Mouse (Mus musculus) macrophage (primary cell): ENCODE data around the gene B230217C12Rik. TPM values are rescaled to one million over a fixed set of nuclear protein-coding genes. Genes with fewer than 3 reads are reported as not detected.

Experiments used
- H3K27ac ChIP-seq: fragments of 350-480 bp; formaldehyde crosslinking; 2 replicates; pipeline ENCODE4 v1.9.0; 2021
- H3K36me3 ChIP-seq: fragments of 350-480 bp; formaldehyde crosslinking; 2 replicates; pipeline ENCODE4 v1.9.0; 2021; ENCODE audit errors: inconsistent target
- H3K4me3 ChIP-seq: fragments of 350-480 bp; formaldehyde crosslinking; 2 replicates; pipeline ENCODE4 v1.9.0; 2021; ENCODE audit errors: inconsistent target
- H3K79me2 ChIP-seq: fragments of 350-480 bp; formaldehyde crosslinking; 2 replicates; pipeline ENCODE4 v1.9.0; 2021; ENCODE audit errors: inconsistent target
- WGBS: methylation state at CpG from one replicate; pipeline ENCODE4 v1.1.7; 2026; ENCODE audit warnings: inconsistent platforms; ENCODE audit not compliant: missing documents; 5-methylcytosine and 5-hydroxymethylcytosine counted together
- polyA plus RNA-seq: library from polyadenylated mRNA; stranded (reverse); fragments of 250-400 nt; gene quantifications from 3 replicates; pipeline ENCODE4 v1.2.4, GENCODE M21; 2018; ENCODE audit warnings: inconsistent platforms

The B230217C12Rik gene
- polyA plus RNA-seq, 1 experiment from 2014 or later, result 0.72 TPM

DNA sequence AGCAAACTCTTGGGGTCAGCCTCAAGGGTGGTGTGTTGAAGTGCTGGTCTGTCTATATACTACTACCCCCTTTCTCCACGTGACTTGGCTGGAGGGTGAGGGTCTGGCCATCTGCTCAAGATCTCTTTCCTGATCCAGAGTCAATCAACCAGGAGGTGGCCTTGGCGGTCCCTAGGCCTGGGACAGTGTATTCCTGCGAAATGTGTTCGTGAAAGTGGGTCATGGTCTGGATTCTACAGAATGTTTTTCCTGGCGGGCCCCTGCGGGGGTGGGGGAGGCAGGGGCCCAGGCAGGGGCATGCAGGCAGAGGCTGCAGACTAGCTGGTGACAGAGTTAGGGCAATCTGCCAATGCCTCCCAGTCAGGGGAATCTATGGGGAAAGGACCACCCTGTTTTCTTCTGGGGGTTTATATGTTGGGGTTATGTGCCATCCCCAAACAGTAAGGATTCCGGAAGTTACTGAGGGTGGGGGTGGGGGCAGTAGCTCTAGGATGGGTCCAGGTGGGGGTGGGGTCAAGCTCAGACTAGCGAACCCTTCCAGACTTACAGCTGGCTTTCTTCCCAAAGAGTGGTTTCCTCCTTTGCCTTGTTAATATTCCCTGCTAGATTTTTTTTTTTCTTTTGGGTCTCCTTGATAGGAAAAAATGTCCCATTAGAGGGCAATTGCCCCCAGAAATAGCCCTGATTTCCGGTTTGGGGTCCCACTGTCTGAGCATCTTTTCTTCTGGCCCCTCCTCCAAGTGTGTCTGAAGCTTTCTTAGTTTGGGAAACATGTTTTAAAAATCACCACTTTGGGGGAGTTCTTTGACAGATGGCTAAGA lies 35.5 kb upstream of the B230217C12Rik start:
- H3K36me3 ChIP-seq, result peaks cover 23% of the 10 kb centered on the region; the same call in 1 of the 2 replicates
- WGBS, result 58% methylated on average over 9 of the region's 9 CpGs
- H3K27ac ChIP-seq, result no peak overlapping the region
- peaks cover 99% of the 10 kb centered on the region for H3K79me2 ChIP-seq
- no peak overlapping the region for H3K4me3 ChIP-seq

DNA sequence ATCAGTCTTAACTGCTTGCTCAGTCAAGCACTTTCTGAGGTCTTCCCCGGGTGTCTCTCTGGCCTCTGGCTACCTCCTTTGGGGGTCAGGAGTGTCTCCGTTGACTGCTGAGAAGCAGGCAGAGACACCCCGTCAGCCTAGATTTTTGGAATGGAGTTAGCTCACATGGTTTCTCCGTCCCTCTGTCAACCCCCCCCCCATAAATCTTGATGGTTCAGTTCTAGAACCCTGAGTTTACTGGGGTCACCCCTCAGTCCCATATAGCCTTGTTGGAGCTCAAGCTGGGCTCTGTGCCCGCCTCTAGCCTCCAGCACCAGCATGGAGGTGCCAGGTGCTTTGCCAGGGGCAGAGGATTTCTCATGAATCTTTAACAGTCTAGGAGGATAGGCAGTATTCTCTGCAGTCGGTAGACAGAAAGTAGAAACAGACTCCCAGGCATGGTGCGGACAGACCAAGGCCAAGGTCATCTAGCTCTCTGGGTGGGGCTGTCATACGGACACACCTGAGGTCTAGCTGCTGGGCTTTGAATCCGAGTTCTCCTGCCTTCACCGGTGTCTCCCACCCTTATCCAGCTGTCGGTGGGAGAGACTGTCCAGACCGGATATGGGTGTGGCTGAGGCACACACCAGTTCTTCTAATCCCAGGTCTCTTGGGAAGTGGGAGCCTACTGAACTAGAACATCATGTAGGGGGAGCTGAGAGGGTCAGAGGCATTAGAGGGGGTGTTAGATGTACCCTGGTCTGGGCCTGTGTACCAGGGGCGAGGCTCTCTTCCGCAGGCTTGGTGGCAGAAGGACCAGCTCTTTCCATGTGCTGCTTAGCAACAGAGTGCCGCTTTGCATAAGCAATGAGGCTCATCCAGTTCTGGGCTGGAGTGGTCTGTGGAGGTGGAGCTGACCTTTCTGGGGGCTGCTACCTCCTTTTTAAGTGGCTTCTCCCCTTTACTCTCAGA lies 34.6 kb upstream of the B230217C12Rik start:
- WGBS, result 92% methylated on average over 15 of the region's 15 CpGs
- Histone ChIP-seq H3K36me3 (peaks cover 31% of the 10 kb centered on the region; the same call in 1 of the 2 replicates), H3K27ac (no peak overlapping the region), H3K79me2 (peaks cover 100% of the 10 kb centered on the region), H3K4me3 (no peak overlapping the region)

- H3K36me3 ChIP-seq, result peaks cover 38% of the 10 kb centered on the region; the same call in 1 of the 2 replicates
- 93% methylated on average over 7 of the region's 7 CpGs for WGBS
These were observed 34.0 kb upstream of the B230217C12Rik start for GRCm38 (mm10) chr11:97806613-97806964.

DNA sequence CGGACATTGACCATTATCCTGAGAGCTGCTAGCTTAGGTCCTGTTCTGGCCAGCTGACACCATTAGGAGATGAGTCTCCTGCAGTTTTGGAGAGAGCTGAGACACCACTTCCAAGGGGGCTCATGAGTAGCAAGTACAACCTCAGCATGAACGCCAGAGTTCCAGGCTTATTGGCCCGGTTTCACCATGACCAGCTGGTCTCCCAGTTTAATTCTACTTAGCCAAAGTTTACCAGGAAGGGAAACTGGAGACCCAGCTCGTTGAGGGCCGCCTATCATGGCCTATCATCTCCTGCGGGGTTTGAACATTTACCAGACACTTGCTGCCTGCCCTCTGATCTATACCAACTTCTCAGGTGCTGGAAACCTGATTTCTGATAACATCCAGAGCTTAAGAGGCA lies 33.0 kb upstream of the B230217C12Rik start:
- Histone ChIP-seq H3K36me3 (peaks cover 46% of the 10 kb centered on the region; the same call in 1 of the 2 replicates), H3K27ac (no peak overlapping the region), H3K79me2 (peaks cover 100% of the 10 kb centered on the region), H3K4me3 (no peak overlapping the region)
- WGBS, result 56% methylated on average over 6 of the region's 6 CpGs

More at GRCm38 (mm10) chr11:97806613-97806964, 34.0 kb upstream of the B230217C12Rik start:
- peaks cover 100% of the 10 kb centered on the region for H3K79me2 ChIP-seq
- H3K27ac ChIP-seq, result no peak overlapping the region
- H3K4me3 ChIP-seq, result no peak overlapping the region

- no peak overlapping the region for H3K27ac ChIP-seq
- peaks cover 100% of the 10 kb centered on the region for H3K79me2 ChIP-seq
- H3K36me3 ChIP-seq, result peaks cover 51% of the 10 kb centered on the region; the same call in 1 of the 2 replicates
- 90% methylated on average over 2 of the region's 2 CpGs for WGBS
- no peak overlapping the region for H3K4me3 ChIP-seq
These were observed 32.5 kb upstream of the B230217C12Rik start for GRCm38 (mm10) chr11:97808093-97808492.

GRCm38 (mm10) chr11:97808621-97809234 lies 31.9 kb upstream of the B230217C12Rik start:
- H3K79me2 ChIP-seq, result peaks cover 100% of the 10 kb centered on the region
- H3K27ac ChIP-seq, result no peak overlapping the region
- 99% methylated on average over 4 of the region's 5 CpGs for WGBS
- peaks cover 57% of the 10 kb centered on the region; the same call in 1 of the 2 replicates for H3K36me3 ChIP-seq
- no peak overlapping the region for H3K4me3 ChIP-seq

- 77% methylated on average over 7 of the region's 7 CpGs for WGBS
- Histone ChIP-seq H3K36me3 (peaks cover 63% of the 10 kb centered on the region; the same call in 1 of the 2 replicates), H3K27ac (peak overlapping the region; percentile 10; the same call in 1 of the 2 replicates), H3K4me3 (no peak overlapping the region), H3K79me2 (peaks cover 100% of the 10 kb centered on the region)
These were observed 31.1 kb upstream of the B230217C12Rik start for GRCm38 (mm10) chr11:97809235-97810121.

DNA sequence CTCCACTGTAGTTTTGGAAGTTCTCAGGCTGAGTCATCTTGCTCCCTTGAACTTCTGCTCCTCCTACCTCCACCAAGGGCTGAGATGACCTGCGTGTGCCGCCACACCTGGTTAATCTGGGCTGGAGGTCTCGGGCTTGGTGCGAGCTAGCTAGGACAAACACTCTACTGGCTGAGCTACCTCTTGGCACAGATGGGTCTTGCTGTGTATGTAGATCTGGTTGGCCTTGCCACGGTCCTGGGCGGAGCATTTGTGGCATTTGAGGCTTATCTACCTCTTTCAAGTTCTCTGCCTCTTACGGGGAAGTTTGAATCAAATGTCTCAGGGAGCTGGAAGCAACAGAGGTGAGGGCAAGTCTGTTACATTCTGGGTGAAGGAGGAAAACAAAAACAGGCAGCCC lies 30.2 kb upstream of the B230217C12Rik start:
- Histone ChIP-seq H3K79me2 (peaks cover 100% of the 10 kb centered on the region), H3K27ac (no peak overlapping the region), H3K4me3 (no peak overlapping the region), H3K36me3 (peaks cover 72% of the 10 kb centered on the region; the same call in 1 of the 2 replicates)
- WGBS, result 75% methylated on average over 7 of the region's 7 CpGs

GRCm38 (mm10) chr11:97810970-97811369 lies 29.6 kb upstream of the B230217C12Rik start:
- Histone ChIP-seq H3K4me3 (no peak overlapping the region), H3K79me2 (peaks cover 100% of the 10 kb centered on the region), H3K36me3 (peaks cover 76% of the 10 kb centered on the region; the same call in 1 of the 2 replicates), H3K27ac (no peak overlapping the region)
- whole genome bisulfite sequencing, result 93% methylated on average over 2 of the region's 3 CpGs

- 89% methylated on average over 8 of the region's 13 CpGs for WGBS
These were observed 28.8 kb upstream of the B230217C12Rik start for GRCm38 (mm10) chr11:97811569-97812362.

GRCm38 (mm10) chr11:97812491-97812921 lies 28.1 kb upstream of the B230217C12Rik start:
- Histone ChIP-seq H3K36me3 (peaks cover 70% of the 10 kb centered on the region; the same call in 1 of the 2 replicates), H3K79me2 (peaks cover 100% of the 10 kb centered on the region), H3K27ac (no peak overlapping the region), H3K4me3 (no peak overlapping the region)
- 93% methylated on average over 3 of the region's 3 CpGs for WGBS

More at GRCm38 (mm10) chr11:97811569-97812362, 28.8 kb upstream of the B230217C12Rik start:
- Histone ChIP-seq H3K27ac (no peak overlapping the region), H3K4me3 (no peak overlapping the region), H3K79me2 (peaks cover 100% of the 10 kb centered on the region), H3K36me3 (peaks cover 74% of the 10 kb centered on the region; the same call in 1 of the 2 replicates)

GRCm38 (mm10) chr11:97813085-97813484 lies 27.5 kb upstream of the B230217C12Rik start:
- WGBS, result 90% methylated on average over 7 of the region's 7 CpGs
- no peak overlapping the region for H3K27ac ChIP-seq
- H3K36me3 ChIP-seq, result peaks cover 68% of the 10 kb centered on the region; the same call in 1 of the 2 replicates

More at GRCm38 (mm10) chr11:97813085-97813484, 27.5 kb upstream of the B230217C12Rik start:
- peaks cover 100% of the 10 kb centered on the region for H3K79me2 ChIP-seq
- H3K4me3 ChIP-seq, result no peak overlapping the region
